Mouse (Mus musculus) T-helper 2 cell (primary cell): Measurements from ENCODE around the gene Acsf2.
"Not testable (repeated sequence)": the region's sequence is repeated elsewhere in the genome, so short reads cannot be mapped to it uniquely, and the experiment has no call there.

Experiments used
- in situ Hi-C: fragments of 300-600 bp; cut with MboI, MseI; formaldehyde crosslinking; loops from one replicate; pipeline ENCODE4 v1.15.1; 2025; ENCODE audit warnings: high pct_unique_total_duplicates

The Acsf2 gene

GRCm38 (mm10) chr11:94601321-94602281 is at the start of gene Acsf2:
Gene Acsf2, minus strand, starts transcription at chr11:94601871.
- in situ Hi-C loops: no loop called here

- in situ Hi-C loops: not testable (repeated sequence)
These were observed 49.6 kb upstream of the Acsf2 start for GRCm38 (mm10) chr11:94651241-94651640.

- in situ Hi-C loops: no loop called here
These were observed 44.8 kb upstream of the Acsf2 start for GRCm38 (mm10) chr11:94646457-94646856.

- in situ Hi-C loops: no loop called here
These were observed 43.0 kb upstream of the Acsf2 start for GRCm38 (mm10) chr11:94644461-94645219.

GRCm38 (mm10) chr11:94634431-94634830 is 32.8 kb upstream of the Acsf2 start:
- in situ Hi-C loops: no loop called here

- in situ Hi-C loops: no loop called here
These were observed 31.3 kb upstream of the Acsf2 start for GRCm38 (mm10) chr11:94632988-94633387.

GRCm38 (mm10) chr11:94631969-94632368 is 30.3 kb upstream of the Acsf2 start:
- in situ Hi-C loops: no loop called here

GRCm38 (mm10) chr11:94630199-94631011 is 28.7 kb upstream of the Acsf2 start:
- in situ Hi-C loops: no loop called here

- in situ Hi-C loops: no loop called here
These were observed 28.2 kb upstream of the Acsf2 start for GRCm38 (mm10) chr11:94629884-94630198.

- in situ Hi-C loops: no loop called here
These were observed 27.7 kb upstream of the Acsf2 start, which contains the start of gene Lrrc59 for GRCm38 (mm10) chr11:94629199-94629883. Gene Lrrc59, plus strand, starts transcription at chr11:94629767.

- in situ Hi-C loops: no loop called here
These were observed 20.5 kb upstream of the Acsf2 start for GRCm38 (mm10) chr11:94622162-94622561.

GRCm38 (mm10) chr11:94621458-94621852 is 19.8 kb upstream of the Acsf2 start:
- in situ Hi-C loops: no loop called here

GRCm38 (mm10) chr11:94620766-94621457 is 19.2 kb upstream of the Acsf2 start:
- in situ Hi-C loops: no loop called here

GRCm38 (mm10) chr11:94617646-94618045 is 16.0 kb upstream of the Acsf2 start:
- in situ Hi-C loops: no loop called here

GRCm38 (mm10) chr11:94615494-94615893 is 13.8 kb upstream of the Acsf2 start:
- in situ Hi-C loops: no loop called here

GRCm38 (mm10) chr11:94614603-94615002 is 12.9 kb upstream of the Acsf2 start:
- in situ Hi-C loops: no loop called here

- in situ Hi-C loops: no loop called here
These were observed 9.4 kb upstream of the Acsf2 start for GRCm38 (mm10) chr11:94610744-94611740.

- in situ Hi-C loops: no loop called here
These were observed 785 bp upstream of the Acsf2 start for GRCm38 (mm10) chr11:94602356-94602955.

GRCm38 (mm10) chr11:94600447-94600846 is 1.2 kb downstream of the Acsf2 start:
- in situ Hi-C loops: no loop called here
